Comparison of ENCODE assay signal across 11 mouse cellular contexts in the genomic region with DNA sequence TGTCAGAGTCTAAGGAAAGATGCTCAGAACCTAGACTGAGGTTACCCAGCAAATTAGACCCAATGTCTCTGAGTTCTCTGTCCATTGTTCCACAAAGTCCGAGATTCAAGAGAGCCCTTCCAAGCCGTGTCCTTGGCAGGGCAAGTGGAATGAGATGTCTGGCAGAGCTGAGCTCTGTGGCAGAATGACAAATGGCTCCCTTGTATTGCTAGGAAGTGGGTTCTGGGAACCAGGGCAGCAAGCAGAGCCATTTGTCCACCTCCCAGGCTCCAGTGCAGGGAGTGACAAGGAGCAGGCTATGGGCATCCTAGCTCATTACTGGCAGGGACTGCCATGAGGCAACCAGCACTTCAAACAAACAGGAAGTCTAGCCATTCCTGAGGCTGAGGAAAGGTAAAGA.
DNase-seq lines count a peak whose midpoint lies in the region; ATAC-seq and TF ChIP-seq lines count a peak whose summit lies in the region.
"Had no signal": no experiment of that assay in that cellular context is flagged by ENCODE, and none has a peak within 500 bp of the region (broad histone marks: within the 10 kb centered on the region; RNA-seq: fewer than 3 reads in every experiment).

No protein-coding gene starts in this region.

- H3K4me2 ChIP-seq in forebrain, postnatal 0 days (ENCODE audit: low read depth) = no peak overlapping the region
- no peak overlapping the region for H3K4me2 ChIP-seq in kidney, embryonic 14.5 days (replicated peaks; ENCODE audit: low read depth, low read length)
- H3K4me2 ChIP-seq: heart, embryonic 15.5 days; limb, embryonic 13.5 days had no signal

- peak; percentile 23; the same call in 1 of the 2 replicates for ATAC-seq in forebrain, postnatal 0 days
- ATAC-seq in kidney, embryonic 14.5 days (ENCODE audit: low FRiP score, low TSS enrichment) = no peak

- no peak for TF ChIP-seq CTCF in forebrain, postnatal 0 days (IDR thresholded peaks at IDR 0.05; ENCODE audit: low read depth)

- peak; percentile 50 to 71 for DNase-seq in layer of hippocampus, adult 18-20 months (ENCODE audit: low spot score in 2 of 2)
- DNase-seq in layer of hippocampus, postnatal 25 days (ENCODE audit: extremely low spot score in 1 of 2, low spot score in 1 of 2) = no peak
- peak; percentile 32 for DNase-seq in brain, embryonic 18.5 days (ENCODE audit: low read depth, low spot score)
- peak; percentile 57 for DNase-seq in forebrain, postnatal 0 days
- peak; percentile 40 to 66 for DNase-seq in left cerebral cortex, postnatal 25 days (ENCODE audit: low spot score in 2 of 2)
- no peak for DNase-seq in heart, postnatal 14 days
- DNase-seq: kidney, adult 8-10 months had no signal

- peaks cover 15% of the 10 kb centered on the region for H3K4me1 ChIP-seq in forebrain, postnatal 0 days (ENCODE audit: insufficient read depth)
- 0 out of 2 replicates have a peak, but pooled peaks cover 3% of the 10 kb centered on the region for H3K4me1 ChIP-seq in kidney, embryonic 14.5 days (ENCODE audit: control insufficient read depth, insufficient read depth, low read length)
- H3K4me1 ChIP-seq: heart, embryonic 15.5 days had no signal

- intact Hi-C loops in left cerebral cortex, postnatal 25 days (cut with DNase I) = no loop called here
- intact Hi-C loops in heart, postnatal 14 days (cut with DNase I) = no loop called here

- WGBS in forebrain, postnatal 0 days = 32% methylated on average over 2 of the region's 2 CpGs
- 40% methylated on average over 2 of the region's 2 CpGs for WGBS in kidney, embryonic 14.5 days

- H3K9ac ChIP-seq in forebrain, postnatal 0 days = no peak overlapping the region
- H3K9ac ChIP-seq in kidney, embryonic 14.5 days (ENCODE audit: low read depth, low read length) = no peak overlapping the region
- H3K9ac ChIP-seq: heart, embryonic 15.5 days; limb, embryonic 13.5 days had no signal

- H3K27me3 ChIP-seq in forebrain, postnatal 0 days (ENCODE audit: insufficient read depth, low read length) = no peaks in the 10 kb centered on the region
- H3K27me3 ChIP-seq in kidney, embryonic 14.5 days (ENCODE audit: control insufficient read depth, insufficient read depth, low read length) = peaks cover 3% of the 10 kb centered on the region; the same call in 1 of the 2 replicates

- peak overlapping the region; percentile 57; the same call in 1 of the 2 replicates for H3K27ac ChIP-seq in forebrain, postnatal 0 days (ENCODE audit: low read depth, low read length)
- H3K27ac ChIP-seq in kidney, embryonic 14.5 days (ENCODE audit: low read depth, low read length) = no peak overlapping the region
- H3K27ac ChIP-seq: heart, embryonic 15.5 days; limb, embryonic 13.5 days had no signal

- H3K36me3 ChIP-seq in forebrain, postnatal 0 days (ENCODE audit: insufficient read depth) = no peaks in the 10 kb centered on the region
- H3K36me3 ChIP-seq in kidney, embryonic 14.5 days (ENCODE audit: control insufficient read depth, insufficient read depth, low read length) = no peaks in the 10 kb centered on the region
- H3K36me3 ChIP-seq: heart, embryonic 15.5 days; limb, embryonic 13.5 days had no signal

- H3K4me3 ChIP-seq in forebrain, postnatal 0 days (ENCODE audit: low read depth, low read length) = no peak overlapping the region
- no peak overlapping the region for H3K4me3 ChIP-seq in kidney, embryonic 14.5 days (ENCODE audit: low read length)
- H3K4me3 ChIP-seq: heart, embryonic 15.5 days; limb, embryonic 13.5 days; myocyte had no signal

- H3K9me3 ChIP-seq in forebrain, postnatal 0 days (ENCODE audit: low read length) = no peaks in the 10 kb centered on the region
- no peaks in the 10 kb centered on the region for H3K9me3 ChIP-seq in kidney, embryonic 14.5 days (ENCODE audit: control insufficient read depth, low read length)
- H3K9me3 ChIP-seq: heart, embryonic 15.5 days; limb, embryonic 13.5 days had no signal

Comparison
In these comparisons a context has a peak if more than half of its experiments do, and no peak if none do; other contexts are left out.
1. DNase-seq: peak in layer of hippocampus, adult 18-20 months (2 of 2), brain, embryonic 18.5 days (single experiment), forebrain, postnatal 0 days (single experiment) and left cerebral cortex, postnatal 25 days (2 of 2); none in layer of hippocampus, postnatal 25 days (0 of 2) and heart, postnatal 14 days (0 of 2).